Mouse (Mus musculus) limb, embryonic 13.5 days (tissue): ENCODE data around the gene Bpifb5. TPM values are rescaled to one million over a fixed set of nuclear protein-coding genes. Genes with fewer than 3 reads are reported as not detected.
A peak's percentile ranks its signal among the peaks of the same experiment; 100 is the strongest.
"Not testable (repeated sequence)": the region's sequence is repeated elsewhere in the genome, so short reads cannot be mapped to it uniquely, and the experiment has no call there.

Source experiments
- ATAC-seq: fragments of 200-750 bp; cut with Nextera tagmentation; 2 replicates; pipeline ENCODE4 v1.8.0; 2017; ENCODE audit warnings: low read depth, moderate number of reproducible peaks, moderate TSS enrichment; ENCODE audit not compliant: low FRiP score
- H3K27ac ChIP-seq: fragments of 300-500 bp; sonication (generic); 2 replicates; pipeline ENCODE4 v1.5.1; 2015; ENCODE audit warnings: inconsistent platforms, mild to moderate bottlenecking, moderate library complexity
- H3K27me3 ChIP-seq: fragments of 300-500 bp; sonication (generic); 2 replicates; pipeline ENCODE4 v1.6.1; 2015; ENCODE audit warnings: mild to moderate bottlenecking, inconsistent platforms
- H3K36me3 ChIP-seq: fragments of 300-500 bp; sonication (generic); 2 replicates; pipeline ENCODE4 v1.6.1; 2015; ENCODE audit warnings: inconsistent platforms, mild to moderate bottlenecking, moderate library complexity
- H3K4me1 ChIP-seq: fragments of 300-500 bp; sonication (generic); 2 replicates; pipeline ENCODE4 v1.6.1; 2015; ENCODE audit warnings: inconsistent platforms
- H3K4me2 ChIP-seq: fragments of 300-500 bp; sonication (generic); replicated peaks from 2 replicates; pipeline ENCODE4 v1.6.1; 2015; ENCODE audit warnings: inconsistent platforms, mild to moderate bottlenecking, moderate library complexity
- H3K4me3 ChIP-seq: fragments of 300-500 bp; sonication (generic); 2 replicates; pipeline ENCODE4 v1.5.1; 2015; ENCODE audit warnings: moderate library complexity, mild to moderate bottlenecking, inconsistent platforms
- H3K9ac ChIP-seq: fragments of 300-500 bp; sonication (generic); 2 replicates; pipeline ENCODE4 v1.6.1; 2015; ENCODE audit warnings: mild to moderate bottlenecking, inconsistent platforms
- H3K9me3 ChIP-seq: fragments of 300-500 bp; sonication (generic); 2 replicates; pipeline ENCODE4 v1.6.1; 2016; ENCODE audit warnings: inconsistent platforms
- WGBS: fragments of 180-500 bp; shearing (Covaris S2); methylation state at CpG from one replicate; pipeline ENCODE4 v1.1.7; 2015; 5-methylcytosine and 5-hydroxymethylcytosine counted together
- polyA plus RNA-seq: library from polyadenylated mRNA; unstranded; fragments of >200 nt; fragmentation: Nextera tagmentation; extraction: Ambion mirVana; gene quantifications from 2 replicates; pipeline ENCODE4 v1.2.1, GENCODE M21; 2015

Gene Bpifb5
- 0.14 and 0.15 TPM in 2 replicates for polyA plus RNA-seq

GRCm38 (mm10) chr2:154223265-154223916 lies at the start of gene Bpifb5:
TSS of gene Bpifb5 (plus strand) at chr2:154223742.
- Histone ChIP-seq H3K9ac (no peak within 1 kb of the TSS), H3K36me3 (no peaks in the 10 kb centered on the region), H3K27ac (peak within 1 kb of the TSS; percentile 22; the same call in 1 of the 2 replicates), H3K4me1 (peaks cover 29% of the 10 kb centered on the region), H3K27me3 (no peaks in the 10 kb centered on the region), H3K4me3 (no peak within 1 kb of the TSS), H3K4me2 (peak within 1 kb of the TSS; percentile 40), H3K9me3 (no peaks in the 10 kb centered on the region)
- WGBS: 4% methylated on average over 14 of the region's 14 CpGs
- peak; percentile 69 for ATAC-seq

GRCm38 (mm10) chr2:154181900-154182299 lies 41.6 kb upstream of the Bpifb5 start:
- H3K4me1 ChIP-seq, H3K27me3 ChIP-seq, H3K4me3 ChIP-seq, H3K27ac ChIP-seq, H3K9me3 ChIP-seq, H3K4me2 ChIP-seq, H3K36me3 ChIP-seq, H3K9ac ChIP-seq, ATAC-seq: not testable (repeated sequence)
- WGBS: 82% methylated on average over 7 of the region's 7 CpGs

GRCm38 (mm10) chr2:154183061-154183460 lies 40.5 kb upstream of the Bpifb5 start:
- not testable (repeated sequence) for H3K9me3 ChIP-seq, ATAC-seq, H3K4me1 ChIP-seq, H3K36me3 ChIP-seq, H3K4me3 ChIP-seq, H3K9ac ChIP-seq, H3K27me3 ChIP-seq, H3K4me2 ChIP-seq, H3K27ac ChIP-seq
- 66% methylated on average over 4 of the region's 4 CpGs for WGBS

- Histone ChIP-seq H3K36me3 (no peaks in the 10 kb centered on the region), H3K4me3 (no peak overlapping the region), H3K4me1 (no peaks in the 10 kb centered on the region), H3K9ac (no peak overlapping the region), H3K4me2 (no peak overlapping the region), H3K27ac (no peak overlapping the region), H3K9me3 (no peaks in the 10 kb centered on the region), H3K27me3 (no peaks in the 10 kb centered on the region)
- 84% methylated on average over 6 of the region's 6 CpGs for WGBS
- no peak for ATAC-seq
These were observed 38.2 kb upstream of the Bpifb5 start for GRCm38 (mm10) chr2:154185319-154185718.

- Histone ChIP-seq H3K27me3 (no peaks in the 10 kb centered on the region), H3K4me2 (no peak overlapping the region), H3K4me3 (no peak overlapping the region), H3K27ac (no peak overlapping the region), H3K36me3 (no peaks in the 10 kb centered on the region), H3K9ac (no peak overlapping the region), H3K4me1 (no peaks in the 10 kb centered on the region), H3K9me3 (no peaks in the 10 kb centered on the region)
- ATAC-seq: no peak
- 83% methylated on average over 3 of the region's 3 CpGs for WGBS
These were observed 37.8 kb upstream of the Bpifb5 start for GRCm38 (mm10) chr2:154185748-154186147.

GRCm38 (mm10) chr2:154187468-154187867 lies 36.1 kb upstream of the Bpifb5 start:
- H3K9ac ChIP-seq: no peak overlapping the region
- no peak for ATAC-seq
- no peak overlapping the region for H3K27ac ChIP-seq
- no peak overlapping the region for H3K4me3 ChIP-seq
- no peaks in the 10 kb centered on the region for H3K4me1 ChIP-seq
- H3K9me3 ChIP-seq: no peaks in the 10 kb centered on the region
- no peaks in the 10 kb centered on the region for H3K36me3 ChIP-seq
- WGBS: 34% methylated on average over 5 of the region's 5 CpGs
- H3K4me2 ChIP-seq: no peak overlapping the region
- H3K27me3 ChIP-seq: no peaks in the 10 kb centered on the region

GRCm38 (mm10) chr2:154189877-154190434 lies 33.6 kb upstream of the Bpifb5 start:
- H3K27me3 ChIP-seq: no peaks in the 10 kb centered on the region
- H3K9ac ChIP-seq: no peak overlapping the region
- H3K36me3 ChIP-seq: no peaks in the 10 kb centered on the region
- H3K9me3 ChIP-seq: no peaks in the 10 kb centered on the region
- no peak for ATAC-seq
- no peak overlapping the region for H3K4me2 ChIP-seq
- no peak overlapping the region for H3K4me3 ChIP-seq
- H3K27ac ChIP-seq: no peak overlapping the region
- WGBS: 69% methylated on average over 7 of the region's 7 CpGs
- H3K4me1 ChIP-seq: no peaks in the 10 kb centered on the region

GRCm38 (mm10) chr2:154190546-154191258 lies 32.8 kb upstream of the Bpifb5 start, which contains the start of gene Bpifb1:
TSS of gene Bpifb1 (plus strand) at chr2:154190818.
- no peaks in the 10 kb centered on the region for H3K4me1 ChIP-seq
- H3K9me3 ChIP-seq: no peaks in the 10 kb centered on the region
- no peaks in the 10 kb centered on the region for H3K27me3 ChIP-seq
- ATAC-seq: no peak
- 84% methylated on average over 11 of the region's 11 CpGs for WGBS
- H3K36me3 ChIP-seq: no peaks in the 10 kb centered on the region
- no peak within 1 kb of the TSS for H3K4me2 ChIP-seq
- H3K27ac ChIP-seq: no peak within 1 kb of the TSS
- no peak within 1 kb of the TSS for H3K4me3 ChIP-seq
- H3K9ac ChIP-seq: no peak within 1 kb of the TSS

GRCm38 (mm10) chr2:154192141-154192540 lies 31.4 kb upstream of the Bpifb5 start:
- Histone ChIP-seq H3K9me3 (no peaks in the 10 kb centered on the region), H3K4me1 (no peaks in the 10 kb centered on the region), H3K27ac (no peak overlapping the region), H3K9ac (no peak overlapping the region), H3K27me3 (no peaks in the 10 kb centered on the region), H3K36me3 (no peaks in the 10 kb centered on the region), H3K4me2 (no peak overlapping the region), H3K4me3 (no peak overlapping the region)
- ATAC-seq: no peak
- WGBS: 63% methylated on average over 2 of the region's 2 CpGs

- Histone ChIP-seq H3K9me3 (no peaks in the 10 kb centered on the region), H3K27ac (no peak overlapping the region), H3K36me3 (no peaks in the 10 kb centered on the region), H3K4me3 (no peak overlapping the region), H3K27me3 (no peaks in the 10 kb centered on the region), H3K4me1 (no peaks in the 10 kb centered on the region), H3K4me2 (no peak overlapping the region), H3K9ac (no peak overlapping the region)
- 88% methylated on average over 4 of the region's 4 CpGs for WGBS
- no peak for ATAC-seq
These were observed 30.5 kb upstream of the Bpifb5 start for GRCm38 (mm10) chr2:154193071-154193470.

- Histone ChIP-seq H3K4me3 (no peak overlapping the region), H3K4me1 (no peaks in the 10 kb centered on the region), H3K9me3 (no peaks in the 10 kb centered on the region), H3K9ac (no peak overlapping the region), H3K4me2 (no peak overlapping the region), H3K27ac (no peak overlapping the region), H3K36me3 (no peaks in the 10 kb centered on the region), H3K27me3 (no peaks in the 10 kb centered on the region)
- ATAC-seq: no peak
- 76% methylated on average over 5 of the region's 5 CpGs for WGBS
These were observed 29.5 kb upstream of the Bpifb5 start for GRCm38 (mm10) chr2:154193994-154194504.

- Histone ChIP-seq H3K9ac (no peak overlapping the region), H3K9me3 (no peaks in the 10 kb centered on the region), H3K27me3 (no peaks in the 10 kb centered on the region), H3K27ac (no peak overlapping the region), H3K4me2 (no peak overlapping the region), H3K36me3 (no peaks in the 10 kb centered on the region), H3K4me3 (no peak overlapping the region), H3K4me1 (no peaks in the 10 kb centered on the region)
- no peak for ATAC-seq
- WGBS: 91% methylated on average over 9 of the region's 9 CpGs
These were observed 26.5 kb upstream of the Bpifb5 start for GRCm38 (mm10) chr2:154197036-154197435.
